Mouse (Mus musculus) limb, embryonic 13.5 days (tissue): ENCODE data around the gene Syt16. TPM values are rescaled to one million over a fixed set of nuclear protein-coding genes. Genes with fewer than 3 reads are reported as not detected.
A peak's percentile ranks its signal among the peaks of the same experiment; 100 is the strongest.

ENCODE experiments used
- ATAC-seq: fragments of 200-750 bp; cut with Nextera tagmentation; 2 replicates; pipeline ENCODE4 v1.8.0; 2017; ENCODE audit warnings: low read depth, moderate number of reproducible peaks, moderate TSS enrichment; ENCODE audit not compliant: low FRiP score
- H3K27ac ChIP-seq: fragments of 300-500 bp; sonication (generic); 2 replicates; pipeline ENCODE4 v1.5.1; 2015; ENCODE audit warnings: inconsistent platforms, mild to moderate bottlenecking, moderate library complexity
- H3K27me3 ChIP-seq: fragments of 300-500 bp; sonication (generic); 2 replicates; pipeline ENCODE4 v1.6.1; 2015; ENCODE audit warnings: mild to moderate bottlenecking, inconsistent platforms
- H3K36me3 ChIP-seq: fragments of 300-500 bp; sonication (generic); 2 replicates; pipeline ENCODE4 v1.6.1; 2015; ENCODE audit warnings: inconsistent platforms, mild to moderate bottlenecking, moderate library complexity
- H3K4me1 ChIP-seq: fragments of 300-500 bp; sonication (generic); 2 replicates; pipeline ENCODE4 v1.6.1; 2015; ENCODE audit warnings: inconsistent platforms
- H3K4me2 ChIP-seq: fragments of 300-500 bp; sonication (generic); replicated peaks from 2 replicates; pipeline ENCODE4 v1.6.1; 2015; ENCODE audit warnings: inconsistent platforms, mild to moderate bottlenecking, moderate library complexity
- H3K4me3 ChIP-seq: fragments of 300-500 bp; sonication (generic); 2 replicates; pipeline ENCODE4 v1.5.1; 2015; ENCODE audit warnings: moderate library complexity, mild to moderate bottlenecking, inconsistent platforms
- H3K9ac ChIP-seq: fragments of 300-500 bp; sonication (generic); 2 replicates; pipeline ENCODE4 v1.6.1; 2015; ENCODE audit warnings: mild to moderate bottlenecking, inconsistent platforms
- H3K9me3 ChIP-seq: fragments of 300-500 bp; sonication (generic); 2 replicates; pipeline ENCODE4 v1.6.1; 2016; ENCODE audit warnings: inconsistent platforms
- WGBS: fragments of 180-500 bp; shearing (Covaris S2); methylation state at CpG from one replicate; pipeline ENCODE4 v1.1.7; 2015; 5-methylcytosine and 5-hydroxymethylcytosine counted together
- polyA plus RNA-seq: library from polyadenylated mRNA; unstranded; fragments of >200 nt; fragmentation: Nextera tagmentation; extraction: Ambion mirVana; gene quantifications from 2 replicates; pipeline ENCODE4 v1.2.1, GENCODE M21; 2015

Gene Syt16
- polyA plus RNA-seq, 1 experiment from 2014 or later: 6.3 TPM

DNA sequence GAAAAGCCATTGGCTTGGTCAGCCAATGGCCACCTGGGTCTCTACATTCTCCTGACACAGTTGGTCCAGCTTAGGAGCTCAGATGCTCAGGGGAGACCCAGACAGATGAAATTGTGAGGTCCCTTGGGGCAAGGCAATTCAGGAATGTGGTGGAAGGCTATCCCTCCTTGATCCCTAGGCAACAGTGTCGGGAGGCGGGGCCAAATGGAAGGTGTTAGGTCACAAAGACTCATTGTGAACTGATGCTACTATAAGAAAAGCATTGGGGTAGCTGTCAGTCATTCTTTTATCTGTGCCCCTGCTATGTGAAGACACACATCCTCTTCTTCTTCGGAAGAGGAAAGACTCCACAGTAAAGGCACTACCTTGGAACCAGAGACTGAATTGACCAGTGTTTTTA, 315.1 kb downstream of the Syt16 start:
- WGBS: 82% methylated on average over 3 of the region's 3 CpGs
- no peaks in the 10 kb centered on the region for H3K9me3 ChIP-seq

GRCm38 (mm10) chr12:74315221-74315620, 317.8 kb downstream of the Syt16 start:
- H3K9me3 ChIP-seq: no peaks in the 10 kb centered on the region
- H3K9ac ChIP-seq: no peak overlapping the region
- no peak overlapping the region for H3K4me2 ChIP-seq
- WGBS: 72% methylated on average over 2 of the region's 2 CpGs
- no peaks in the 10 kb centered on the region for H3K27me3 ChIP-seq
- no peaks in the 10 kb centered on the region for H3K36me3 ChIP-seq
- no peaks in the 10 kb centered on the region for H3K4me1 ChIP-seq
- no peak overlapping the region for H3K4me3 ChIP-seq
- no peak overlapping the region for H3K27ac ChIP-seq
- ATAC-seq: no peak

More for the DNA sequence above, 315.1 kb downstream of the Syt16 start:
- H3K4me1 ChIP-seq: no peaks in the 10 kb centered on the region
- H3K27me3 ChIP-seq: no peaks in the 10 kb centered on the region
- no peak overlapping the region for H3K4me2 ChIP-seq
- H3K4me3 ChIP-seq: no peak overlapping the region
- ATAC-seq: no peak
- H3K9ac ChIP-seq: no peak overlapping the region
- H3K27ac ChIP-seq: no peak overlapping the region
- H3K36me3 ChIP-seq: no peaks in the 10 kb centered on the region

- Histone ChIP-seq H3K9ac (peak within 1 kb of the TSS; percentile 67), H3K27me3 (no peaks in the 10 kb centered on the region), H3K27ac (peak within 1 kb of the TSS; percentile 44; the same call in 1 of the 2 replicates), H3K9me3 (no peaks in the 10 kb centered on the region), H3K4me2 (peak within 1 kb of the TSS; percentile 64), H3K4me3 (peak within 1 kb of the TSS; percentile 50), H3K36me3 (no peaks in the 10 kb centered on the region), H3K4me1 (no peaks in the 10 kb centered on the region)
- peak; percentile 2; the same call in 1 of the 2 replicates for ATAC-seq
- 29% methylated on average over 18 of the region's 18 CpGs for WGBS
These were observed 319.0 kb downstream of the Syt16 start, which contains the start of gene Gm11042 for GRCm38 (mm10) chr12:74316344-74316973. Gene Gm11042, minus strand, starts transcription at chr12:74316394.

- peak overlapping the region; percentile 44; the same call in 1 of the 2 replicates for H3K27ac ChIP-seq
These were observed 319.7 kb downstream of the Syt16 start for GRCm38 (mm10) chr12:74316989-74317759.

DNA sequence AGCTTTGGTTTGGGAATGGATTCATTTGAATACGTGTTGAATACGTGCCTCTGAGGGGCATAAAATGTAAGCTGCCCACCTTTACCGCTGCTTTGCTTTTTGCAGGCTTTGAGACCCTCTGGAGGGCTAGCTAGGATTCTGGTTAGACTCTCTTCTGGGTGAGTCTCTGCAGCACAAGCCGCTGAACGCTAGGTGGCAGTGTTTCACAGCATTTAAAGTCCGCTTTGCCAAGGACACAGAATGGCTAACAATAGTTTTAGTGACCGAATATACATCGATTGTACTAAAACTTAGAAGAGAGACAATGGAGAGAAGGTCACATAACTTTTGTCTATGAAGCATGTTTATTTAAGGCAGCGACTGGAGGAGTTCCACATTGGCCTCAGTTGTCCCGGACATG, 322.9 kb downstream of the Syt16 start:
- ATAC-seq: peak; percentile 54; the same call in 1 of the 2 replicates

More at GRCm38 (mm10) chr12:74316989-74317759, 319.7 kb downstream of the Syt16 start:
- Histone ChIP-seq H3K4me1 (no peaks in the 10 kb centered on the region), H3K9me3 (no peaks in the 10 kb centered on the region), H3K27me3 (no peaks in the 10 kb centered on the region), H3K4me3 (peak overlapping the region; percentile 50), H3K36me3 (no peaks in the 10 kb centered on the region), H3K4me2 (peak overlapping the region; percentile 64), H3K9ac (peak overlapping the region; percentile 67)
- 18% methylated on average over 15 of the region's 15 CpGs for WGBS
- ATAC-seq: peak; percentile 86

GRCm38 (mm10) chr12:74321981-74322380, 324.5 kb downstream of the Syt16 start:
- ATAC-seq: no peak
- Histone ChIP-seq H3K9ac (no peak overlapping the region), H3K4me2 (no peak overlapping the region), H3K9me3 (no peaks in the 10 kb centered on the region), H3K4me3 (no peak overlapping the region), H3K36me3 (no peaks in the 10 kb centered on the region), H3K27ac (no peak overlapping the region), H3K4me1 (no peaks in the 10 kb centered on the region), H3K27me3 (no peaks in the 10 kb centered on the region)
- WGBS: 83% methylated on average over 5 of the region's 5 CpGs

More for the DNA sequence above, 322.9 kb downstream of the Syt16 start:
- no peak overlapping the region for H3K27ac ChIP-seq
- no peak overlapping the region for H3K9ac ChIP-seq
- no peaks in the 10 kb centered on the region for H3K4me1 ChIP-seq
- no peaks in the 10 kb centered on the region for H3K27me3 ChIP-seq
- no peak overlapping the region for H3K4me2 ChIP-seq
- H3K4me3 ChIP-seq: no peak overlapping the region
- 16% methylated on average over 10 of the region's 10 CpGs for WGBS
- H3K36me3 ChIP-seq: no peaks in the 10 kb centered on the region
- no peaks in the 10 kb centered on the region for H3K9me3 ChIP-seq

Other genes starting within 250 kb of the Syt16 start
- gene Hif1a, start 96.3 kb upstream of the Syt16 start, polyA plus RNA-seq: 89.8 and 91.5 TPM in 2 replicates
- 14.3 and 19.1 TPM in 2 replicates for gene Gm49321, start 60.0 kb upstream of the Syt16 start, polyA plus RNA-seq
- gene Snapc1, start 33.2 kb upstream of the Syt16 start, polyA plus RNA-seq: 23.8 and 23.9 TPM in 2 replicates